Mouse (Mus musculus): ENCODE results near the gene Orm2.

DNA sequence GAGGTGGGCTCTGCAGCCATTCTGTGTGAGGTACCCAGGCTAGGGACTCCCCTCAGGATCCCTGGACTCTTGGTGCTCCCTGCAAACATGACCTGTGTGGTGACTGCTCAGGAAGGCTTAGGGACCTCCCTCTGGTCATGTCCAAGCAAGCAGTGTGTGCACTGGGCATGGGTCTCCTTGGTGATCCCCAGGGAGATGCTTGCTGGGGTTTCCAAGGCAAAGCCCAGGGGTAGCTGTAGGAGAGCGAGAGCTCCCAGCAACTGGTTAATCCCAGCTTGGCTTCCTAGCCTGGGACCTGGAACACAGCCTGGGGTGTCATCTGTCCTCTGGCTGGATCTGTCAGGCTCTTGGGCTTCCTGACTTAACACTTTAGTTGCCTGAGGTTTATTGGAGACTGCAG is 13.1 kb downstream of the Orm2 start:
- no peak for TF ChIP-seq GATA1 (IDR thresholded peaks at IDR 0.05; ENCODE audit: borderline replicate concordance, low read length)
- TF ChIP-seq FLI1 (IDR thresholded peaks at IDR 0.05; ENCODE audit: low read length) = no peak

Measured in megakaryocyte, embryonic 14.5 days (primary cell).